Mouse (Mus musculus): ENCODE measurements around the gene Sebox. TPM values are rescaled to one million over a fixed set of nuclear protein-coding genes. Genes with fewer than 3 reads are reported as not detected.
"Not testable (repeated sequence)": the region's sequence is repeated elsewhere in the genome, so short reads cannot be mapped to it uniquely, and the experiment has no call there.

The Sebox gene
- polyA plus RNA-seq, 1 experiment, result not detected

DNA sequence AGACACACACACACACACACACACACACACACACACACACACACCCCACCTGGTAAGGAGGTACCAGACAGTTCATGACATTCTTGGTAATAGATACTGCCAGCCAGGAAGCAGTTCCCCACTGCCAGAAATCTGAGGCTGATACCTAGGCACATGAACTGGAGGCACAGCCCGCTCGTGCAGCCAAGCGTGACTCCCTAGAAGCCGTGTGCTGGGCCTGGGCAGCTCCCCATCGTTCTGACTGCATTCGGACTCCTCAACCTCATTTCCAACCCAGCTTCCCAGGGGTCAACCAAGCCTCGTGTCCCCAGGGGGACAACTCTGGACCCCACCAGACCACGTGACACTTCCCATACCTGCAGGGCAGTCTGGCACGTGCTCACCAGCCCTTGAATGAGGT, 25.5 kb downstream of the Sebox start:
- peaks cover 10% of the 10 kb centered on the region for H3K4me1 ChIP-seq (ENCODE audit: control insufficient read depth, insufficient read depth, low read length)
- no peak overlapping the region for H3K4me3 ChIP-seq (ENCODE audit: insufficient read depth, low read length)
- no peak overlapping the region for H3K27ac ChIP-seq (ENCODE audit: insufficient read depth, low read depth, low read length)
- TF ChIP-seq CTCF (IDR thresholded peaks at IDR 0.05; ENCODE audit: low read depth, low read length), result no peak
- no peak for TF ChIP-seq POLR2A (IDR thresholded peaks at IDR 0.05; ENCODE audit: borderline replicate concordance, low read depth, low read length)

DNA sequence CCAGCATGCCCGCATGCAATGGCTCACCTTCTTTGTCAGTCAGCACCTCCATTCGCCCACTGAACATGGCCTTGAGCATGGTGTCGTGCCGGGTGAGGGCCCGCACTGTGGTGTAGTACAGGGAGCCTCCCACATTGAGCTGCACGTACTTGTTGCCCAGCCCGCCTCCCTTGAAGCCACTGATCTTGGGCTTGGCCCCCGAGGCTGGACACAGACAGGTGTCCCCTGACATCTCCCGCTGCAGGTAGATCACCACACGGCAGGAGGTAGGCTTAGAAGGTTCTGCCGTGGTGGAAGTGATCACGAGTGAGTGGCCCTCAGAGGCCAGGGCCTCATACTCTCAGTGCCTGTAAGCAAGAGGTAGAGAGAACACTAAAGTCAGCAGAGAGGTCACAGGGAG, 26.8 kb downstream of the Sebox start:
- no peak for TF ChIP-seq POLR2A (IDR thresholded peaks at IDR 0.05; ENCODE audit: borderline replicate concordance, low read depth, low read length)
- H3K27ac ChIP-seq (ENCODE audit: insufficient read depth, low read depth, low read length), result no peak overlapping the region
- H3K4me3 ChIP-seq (ENCODE audit: insufficient read depth, low read length), result no peak overlapping the region
- H3K4me1 ChIP-seq (ENCODE audit: control insufficient read depth, insufficient read depth, low read length), result peaks cover 10% of the 10 kb centered on the region

DNA sequence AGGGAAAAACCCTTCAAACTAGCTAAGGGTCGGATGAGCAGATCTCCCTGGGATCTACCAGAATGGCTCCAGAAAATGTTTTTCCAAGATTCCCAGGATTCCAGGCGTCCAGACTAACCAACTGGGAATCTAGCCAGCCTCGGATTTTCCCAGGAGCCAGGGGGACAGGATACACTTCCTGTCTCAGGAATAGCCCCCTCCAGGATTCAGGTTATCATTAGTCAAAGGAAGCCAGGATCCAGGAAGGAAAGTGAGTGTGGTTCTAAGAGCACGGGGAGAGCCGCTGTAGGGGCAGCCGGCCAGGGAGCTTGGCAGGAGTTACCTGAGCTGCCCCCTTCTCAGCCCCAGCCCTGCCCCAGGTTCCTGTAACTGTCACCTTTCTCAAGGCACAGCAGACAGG, 27.8 kb downstream of the Sebox start:
- H3K4me3 ChIP-seq (ENCODE audit: insufficient read depth, low read length), result no peak overlapping the region
- TF ChIP-seq POLR2A (IDR thresholded peaks at IDR 0.05; ENCODE audit: borderline replicate concordance, low read depth, low read length) (no peak), CTCF (IDR thresholded peaks at IDR 0.05; ENCODE audit: low read depth, low read length) (no peak)

DNA sequence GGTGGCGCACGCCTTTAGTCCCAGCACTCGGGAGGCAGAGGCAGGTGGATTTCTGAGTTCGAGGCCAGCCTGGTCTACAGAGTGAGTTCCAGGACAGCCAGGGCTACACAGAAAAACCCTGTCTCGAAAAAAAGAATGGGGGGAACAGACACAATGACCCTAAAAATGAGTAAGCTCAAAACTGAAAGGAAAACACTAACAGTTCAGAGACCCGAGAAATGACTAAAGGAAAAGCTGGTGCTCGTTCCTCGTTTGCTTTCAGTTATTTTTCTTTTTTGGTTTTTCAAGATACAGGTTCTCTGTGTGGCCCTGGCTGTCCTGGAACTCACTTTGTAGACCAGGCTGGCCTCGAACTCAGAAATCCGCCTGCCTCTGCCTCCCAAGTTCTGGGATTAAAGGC, 28.3 kb downstream of the Sebox start:
- not testable (repeated sequence) for H3K4me3 ChIP-seq (ENCODE audit: insufficient read depth, low read length); H3K4me1 ChIP-seq (ENCODE audit: control insufficient read depth, insufficient read depth, low read length); H3K27ac ChIP-seq (ENCODE audit: insufficient read depth, low read depth, low read length)

More for the DNA sequence above, 27.8 kb downstream of the Sebox start:
- H3K27ac ChIP-seq (ENCODE audit: insufficient read depth, low read depth, low read length), result no peak overlapping the region
- peaks cover 7% of the 10 kb centered on the region for H3K4me1 ChIP-seq (ENCODE audit: control insufficient read depth, insufficient read depth, low read length)

DNA sequence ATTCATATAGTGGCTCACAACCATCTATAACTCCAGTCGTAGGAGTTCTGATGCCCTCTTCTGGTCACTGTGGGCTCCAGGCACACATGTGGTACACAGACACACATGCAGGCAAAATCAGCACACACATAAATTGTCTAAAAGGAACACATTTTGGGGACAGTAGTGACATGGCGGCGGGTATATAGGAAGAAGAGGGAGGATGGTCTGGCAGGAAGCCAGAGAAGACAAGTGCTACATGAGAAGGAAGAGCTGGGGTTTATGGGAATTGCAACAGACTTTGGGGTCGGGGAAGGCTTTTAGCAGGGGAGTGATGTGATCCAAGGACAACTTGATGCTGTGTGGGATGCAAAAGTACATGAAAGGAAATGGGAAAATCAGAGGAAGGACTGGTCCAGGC, 31.3 kb downstream of the Sebox start:
- H3K27ac ChIP-seq (ENCODE audit: insufficient read depth, low read depth, low read length), result peak overlapping the region; percentile 53
- peak overlapping the region; percentile 78 for H3K4me3 ChIP-seq (ENCODE audit: insufficient read depth, low read length)
- peaks cover 10% of the 10 kb centered on the region for H3K4me1 ChIP-seq (ENCODE audit: control insufficient read depth, insufficient read depth, low read length)
- no peak for TF ChIP-seq CTCF (IDR thresholded peaks at IDR 0.05; ENCODE audit: low read depth, low read length)
- no peak for TF ChIP-seq POLR2A (IDR thresholded peaks at IDR 0.05; ENCODE audit: borderline replicate concordance, low read depth, low read length)

DNA sequence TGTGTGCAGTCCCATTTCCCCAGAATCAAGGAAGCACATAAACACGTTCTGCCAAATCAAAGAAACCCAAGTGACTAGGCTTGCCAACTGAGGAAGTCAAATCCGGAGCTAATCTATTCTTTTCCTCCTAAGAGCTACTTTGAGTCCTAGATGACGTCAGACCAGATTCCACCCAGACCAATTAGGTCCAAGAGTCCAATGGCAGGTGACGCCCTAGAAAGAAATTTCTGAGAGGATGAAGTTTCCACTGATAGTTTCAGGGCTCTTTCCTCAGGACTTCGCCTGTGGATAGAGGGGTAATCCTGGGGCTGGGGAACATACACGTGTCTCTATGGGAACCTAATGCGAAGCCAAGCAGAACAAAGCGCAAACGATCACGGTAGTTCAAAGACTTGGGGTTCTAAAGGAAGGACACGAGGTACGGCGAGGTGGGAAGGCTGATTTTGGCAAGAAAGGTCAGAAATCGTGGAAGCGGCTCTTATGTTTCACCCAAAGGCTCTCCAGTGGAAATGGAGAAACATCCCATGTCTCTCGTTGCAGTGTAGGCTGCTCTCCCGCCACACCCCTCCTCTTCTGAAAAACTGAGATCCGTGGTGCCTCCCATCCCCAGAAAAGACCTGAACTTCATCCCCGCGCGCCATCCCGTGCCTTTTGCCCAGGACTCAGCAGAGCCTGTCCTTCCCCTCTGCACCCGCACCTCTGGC, 32.3 kb downstream of the Sebox start:
- peak overlapping the region; percentile 73 for H3K27ac ChIP-seq (ENCODE audit: insufficient read depth, low read depth, low read length)
- TF ChIP-seq CTCF (IDR thresholded peaks at IDR 0.05; ENCODE audit: low read depth, low read length) (no peak), POLR2A (IDR thresholded peaks at IDR 0.05; ENCODE audit: borderline replicate concordance, low read depth, low read length) (no peak)

DNA sequence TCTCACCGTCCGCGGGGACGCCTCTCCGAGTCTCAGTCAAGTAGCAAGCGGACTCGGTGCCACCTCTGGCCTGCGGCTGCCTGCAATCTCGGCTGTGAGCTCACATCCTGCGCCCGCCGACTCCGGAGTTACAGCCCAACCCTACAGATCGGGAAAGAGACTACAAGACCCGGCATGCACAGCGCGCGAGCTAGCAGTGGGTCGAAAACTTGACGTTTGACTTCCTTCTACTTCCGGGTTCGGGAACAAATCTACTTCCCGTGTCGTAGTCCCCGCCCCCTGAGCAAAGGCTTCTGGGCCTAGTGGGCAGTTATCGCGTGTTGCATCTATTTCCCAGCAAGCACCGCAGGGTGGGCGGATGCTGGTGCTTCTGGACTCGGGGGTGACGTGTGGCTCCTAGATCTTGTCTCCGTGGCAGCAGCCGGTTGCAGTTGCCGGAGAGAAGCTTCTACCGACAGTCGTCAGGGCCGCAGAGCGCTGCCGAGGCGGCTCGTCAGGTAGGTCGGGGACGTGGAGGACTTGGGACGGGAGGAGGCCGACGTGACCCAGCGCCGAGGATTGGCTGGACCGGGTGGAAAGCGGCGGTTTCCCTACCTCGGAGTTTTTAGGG, 32.9 kb downstream of the Sebox start, which contains the start of the genes Tnfaip1 and Ift20:
Tnfaip1 (minus strand) TSS at position 253 of the 610 bp plus-strand sequence.
Ift20 (plus strand) TSS at position 282 of the 610 bp plus-strand sequence.
- TF ChIP-seq CTCF (IDR thresholded peaks at IDR 0.05; ENCODE audit: low read depth, low read length), result no peak
- TF ChIP-seq POLR2A (IDR thresholded peaks at IDR 0.05; ENCODE audit: borderline replicate concordance, low read depth, low read length), result no peak
- peak within 1 kb of the TSS; percentile 73 for H3K27ac ChIP-seq (ENCODE audit: insufficient read depth, low read depth, low read length)
- peak within 1 kb of the TSS; percentile 79 for H3K4me3 ChIP-seq (ENCODE audit: insufficient read depth, low read length)
- peaks cover 10% of the 10 kb centered on the region for H3K4me1 ChIP-seq (ENCODE audit: control insufficient read depth, insufficient read depth, low read length)

More for the DNA sequence above, 32.3 kb downstream of the Sebox start:
- Histone ChIP-seq H3K4me1 (ENCODE audit: control insufficient read depth, insufficient read depth, low read length) (peaks cover 10% of the 10 kb centered on the region), H3K4me3 (ENCODE audit: insufficient read depth, low read length) (peak overlapping the region; percentile 78)

DNA sequence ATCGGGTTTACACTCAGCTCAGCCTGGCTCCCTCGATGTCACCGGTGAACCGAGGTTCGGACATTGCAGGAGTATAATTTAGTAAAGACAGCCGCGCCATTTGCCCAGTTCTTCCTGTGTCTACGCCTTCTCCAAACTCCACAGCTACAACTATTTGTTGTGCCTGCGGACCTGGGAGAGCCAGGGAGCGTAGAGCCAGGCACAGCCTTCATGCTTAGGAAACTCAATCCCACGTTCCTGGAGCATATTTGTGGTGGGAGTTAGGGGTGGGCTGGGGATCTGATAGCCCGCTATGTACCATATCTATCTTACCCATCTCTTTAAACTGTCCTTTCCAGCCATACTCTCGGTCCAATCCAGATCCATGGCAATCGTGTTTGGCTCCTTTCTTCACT, 33.4 kb downstream of the Sebox start:
- Histone ChIP-seq H3K27ac (ENCODE audit: insufficient read depth, low read depth, low read length) (peak overlapping the region; percentile 44), H3K4me3 (ENCODE audit: insufficient read depth, low read length) (peak overlapping the region; percentile 79), H3K4me1 (ENCODE audit: control insufficient read depth, insufficient read depth, low read length) (peaks cover 10% of the 10 kb centered on the region)
- no peak for TF ChIP-seq CTCF (IDR thresholded peaks at IDR 0.05; ENCODE audit: low read depth, low read length)
- TF ChIP-seq POLR2A (IDR thresholded peaks at IDR 0.05; ENCODE audit: borderline replicate concordance, low read depth, low read length), result no peak

DNA sequence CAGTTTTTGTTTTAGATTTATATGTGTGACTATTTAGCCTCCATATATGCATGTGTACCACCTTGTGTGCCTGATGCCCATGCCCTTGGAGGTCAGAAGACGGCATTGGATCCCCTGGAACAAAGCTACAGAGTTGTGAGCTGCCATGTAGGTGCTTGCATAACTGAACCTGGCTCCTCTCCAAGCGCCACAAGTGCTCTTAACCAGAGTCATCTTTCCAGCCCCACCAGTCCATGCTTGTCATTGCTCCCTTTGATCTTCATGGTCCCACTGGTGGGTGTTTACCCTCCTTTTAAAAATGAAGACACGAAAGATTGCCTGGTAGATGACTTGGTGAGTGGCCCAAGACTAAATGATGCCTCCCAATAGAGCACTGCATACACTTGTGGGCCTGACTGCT, 37.1 kb downstream of the Sebox start:
- Histone ChIP-seq H3K4me1 (ENCODE audit: control insufficient read depth, insufficient read depth, low read length) (peaks cover 9% of the 10 kb centered on the region), H3K4me3 (ENCODE audit: insufficient read depth, low read length) (no peak overlapping the region), H3K27ac (ENCODE audit: insufficient read depth, low read depth, low read length) (no peak overlapping the region)
- TF ChIP-seq CTCF (IDR thresholded peaks at IDR 0.05; ENCODE audit: low read depth, low read length) (no peak), POLR2A (IDR thresholded peaks at IDR 0.05; ENCODE audit: borderline replicate concordance, low read depth, low read length) (no peak)

DNA sequence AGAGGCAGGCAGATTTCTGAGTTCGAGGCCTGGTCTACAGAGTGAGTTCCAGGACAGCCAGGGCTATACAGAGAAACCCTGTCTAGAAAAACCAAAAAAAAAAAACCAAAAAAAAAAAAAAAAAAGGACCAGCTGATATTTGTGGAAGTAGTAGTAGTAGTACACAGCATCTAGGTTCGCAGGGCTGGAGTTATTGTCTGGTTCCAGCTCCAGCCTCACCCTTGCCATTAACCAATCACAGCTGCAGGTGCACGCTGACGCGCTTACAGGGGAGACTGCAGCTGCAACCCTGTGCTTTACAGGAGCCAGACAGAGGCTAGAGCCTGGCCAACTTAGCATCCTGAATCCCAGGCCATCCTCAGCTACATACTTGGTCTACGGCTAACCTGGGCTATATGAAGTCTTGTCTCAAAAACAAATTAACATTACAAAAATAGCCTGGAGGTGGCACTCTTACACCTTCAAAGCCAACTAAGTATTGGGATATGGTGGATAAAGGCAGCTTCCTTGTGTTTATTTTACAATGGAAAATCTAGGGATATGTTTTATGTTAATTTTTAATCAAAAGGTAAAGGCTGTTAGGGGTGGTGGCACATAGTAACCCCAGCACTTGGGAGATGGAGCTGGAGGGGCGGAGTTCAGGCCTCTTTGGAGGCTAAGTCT, 41.3 kb downstream of the Sebox start:
- H3K4me3 ChIP-seq (ENCODE audit: insufficient read depth, low read length), result no peak overlapping the region
- TF ChIP-seq CTCF (IDR thresholded peaks at IDR 0.05; ENCODE audit: low read depth, low read length) (no peak), POLR2A (IDR thresholded peaks at IDR 0.05; ENCODE audit: borderline replicate concordance, low read depth, low read length) (no peak)
- H3K4me1 ChIP-seq (ENCODE audit: control insufficient read depth, insufficient read depth, low read length), result peaks cover 26% of the 10 kb centered on the region
- H3K27ac ChIP-seq (ENCODE audit: insufficient read depth, low read depth, low read length), result no peak overlapping the region

All from bone marrow macrophage, adult 2 months (primary cell).